Mouse (Mus musculus) hindbrain, embryonic 14.5 days (tissue): ENCODE measurements at regions not wholly inside any gene's neighbourhood (a gene's known extent, or its start where the extent isn't known, plus 50 kb on each side); places are given as distances from the start of the nearest gene placed in this dataset.

Experiments
- ATAC-seq: fragments of 200-750 bp; cut with Nextera tagmentation; 2 replicates; pipeline ENCODE4 v1.8.0; 2017; ENCODE audit warnings: moderate number of reproducible peaks, mild to moderate bottlenecking, moderate TSS enrichment, moderate library complexity; ENCODE audit not compliant: low FRiP score
- DNase-seq: peaks from one replicate; pipeline ENCODE4 v3.0.0-alpha.2; 2015; ENCODE audit warnings: low spot score
- H3K27ac ChIP-seq: fragments of 300-500 bp; sonication (generic); 2 replicates; pipeline ENCODE4 v1.5.1; 2014; ENCODE audit warnings: mild to moderate bottlenecking, moderate library complexity
- H3K27me3 ChIP-seq: fragments of 300-500 bp; sonication (generic); 2 replicates; pipeline ENCODE4 v1.6.1; 2014; ENCODE audit warnings: mild to moderate bottlenecking, low read length, mixed read lengths; ENCODE audit not compliant: control insufficient read depth, insufficient read depth
- H3K36me3 ChIP-seq: fragments of 300-500 bp; sonication (generic); replicated peaks from 2 replicates; pipeline ENCODE4 v1.6.1; 2014; ENCODE audit not compliant: control insufficient read depth, insufficient read depth
- H3K4me1 ChIP-seq: fragments of 300-500 bp; sonication (generic); replicated peaks from 2 replicates; pipeline ENCODE4 v1.6.1; 2014; ENCODE audit warnings: antibody characterized with exemption, low read length, mixed read lengths; ENCODE audit not compliant: control insufficient read depth, insufficient read depth
- H3K4me2 ChIP-seq: fragments of 300-500 bp; sonication (generic); replicated peaks from 2 replicates; pipeline ENCODE4 v1.6.1; 2014; ENCODE audit warnings: mild to moderate bottlenecking, moderate library complexity
- H3K4me3 ChIP-seq: fragments of 300-500 bp; sonication (generic); replicated peaks from 2 replicates; pipeline ENCODE4 v1.5.1; 2014; ENCODE audit warnings: mild to moderate bottlenecking, low read length
- H3K9ac ChIP-seq: fragments of 300-500 bp; sonication (generic); 2 replicates; pipeline ENCODE4 v1.6.1; 2014
- H3K9me3 ChIP-seq: fragments of 300-500 bp; sonication (generic); 2 replicates; pipeline ENCODE4 v1.6.1; 2016; ENCODE audit warnings: low read length; ENCODE audit not compliant: control insufficient read depth
- WGBS: fragments of 180-500 bp; shearing (Covaris S2); extraction: QIAGEN DNeasy Blood & Tissue Kit; methylation state at CpG from one replicate; pipeline ENCODE4 v1.1.7; 2014; 5-methylcytosine and 5-hydroxymethylcytosine counted together

- no peak overlapping the region for H3K27ac ChIP-seq
- no peaks in the 10 kb centered on the region for H3K36me3 ChIP-seq
- H3K4me2 ChIP-seq: no peak overlapping the region
- H3K9ac ChIP-seq: no peak overlapping the region
- ATAC-seq (no peak), DNase-seq (no peak)
- 75% methylated on average over 4 of the region's 4 CpGs for WGBS
- H3K9me3 ChIP-seq: peaks cover 3% of the 10 kb centered on the region; the same call in 1 of the 2 replicates
- no peaks in the 10 kb centered on the region for H3K27me3 ChIP-seq
- no peak overlapping the region for H3K4me3 ChIP-seq
- H3K4me1 ChIP-seq: no peaks in the 10 kb centered on the region
These were observed 342.4 kb upstream of the Kirrel3 start for GRCm38 (mm10) chr9:34143131-34143795.

DNA sequence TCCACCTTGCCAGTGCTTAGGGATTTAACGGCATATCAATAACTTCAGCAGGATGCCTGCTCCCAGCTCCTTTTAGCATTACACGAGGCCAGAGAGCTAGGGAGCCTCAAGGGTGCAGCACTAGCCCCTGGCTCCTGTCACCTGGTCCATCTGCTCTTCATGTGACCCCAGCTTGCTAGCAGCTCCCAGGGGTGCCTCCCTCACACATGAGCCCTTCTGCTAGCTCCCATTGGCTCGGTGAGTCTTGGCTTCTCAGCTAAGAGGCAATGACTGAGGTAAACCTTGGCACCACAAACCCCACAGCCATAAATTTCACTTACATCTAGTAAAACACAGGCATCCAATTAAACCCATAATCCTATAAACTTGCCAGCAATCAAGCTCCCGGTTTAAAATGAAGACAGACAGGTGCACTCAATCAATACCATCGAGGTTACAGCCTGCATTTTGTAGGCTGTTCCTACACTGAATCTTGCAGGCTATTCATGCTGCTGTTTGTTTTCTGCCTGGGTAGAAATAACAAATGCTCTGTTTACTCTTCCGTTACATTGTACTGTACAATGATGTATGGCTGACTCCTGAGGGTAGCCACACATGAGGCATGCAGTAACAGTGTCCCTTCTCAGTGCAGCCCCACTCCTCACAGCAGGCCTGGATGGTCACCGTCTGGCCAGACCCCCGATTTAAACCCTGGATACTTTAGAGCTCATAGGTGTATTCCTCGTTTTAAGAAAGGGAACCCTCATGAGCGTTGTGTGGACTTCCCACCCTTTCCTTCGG is 330.3 kb upstream of the Kirrel3 start:
- no peak overlapping the region for H3K4me3 ChIP-seq
- peaks cover 12% of the 10 kb centered on the region; the same call in 1 of the 2 replicates for H3K4me1 ChIP-seq
- 0 out of 2 replicates have a peak, but pooled peaks have one; percentile 17 for ATAC-seq
- H3K9me3 ChIP-seq: no peaks in the 10 kb centered on the region
- no peak overlapping the region for H3K27ac ChIP-seq
- H3K27me3 ChIP-seq: no peaks in the 10 kb centered on the region
- 57% methylated on average over 11 of the region's 11 CpGs for WGBS
- H3K36me3 ChIP-seq: no peaks in the 10 kb centered on the region
- no peak for DNase-seq
- H3K4me2 ChIP-seq: no peak overlapping the region
- no peak overlapping the region for H3K9ac ChIP-seq

DNA sequence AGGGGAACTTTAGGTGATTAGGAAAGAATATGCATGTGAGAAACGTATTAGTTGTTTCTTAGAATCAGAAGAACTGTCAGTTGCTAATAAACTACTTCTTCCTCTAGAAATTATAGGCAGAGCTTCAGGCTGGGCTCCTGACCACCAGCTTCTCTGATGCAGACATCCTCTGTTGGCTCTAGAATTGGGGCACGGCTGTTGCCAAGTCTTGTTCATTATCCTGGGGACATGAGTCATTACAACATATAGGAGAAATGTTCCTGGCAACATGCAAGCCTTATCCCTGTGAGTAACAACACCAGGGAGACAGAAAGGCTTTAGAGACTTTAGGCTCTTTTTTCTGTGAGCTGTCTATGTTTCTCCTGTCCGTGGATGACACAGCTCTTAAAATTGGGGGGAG is 329.1 kb upstream of the Kirrel3 start:
- H3K27ac ChIP-seq: no peak overlapping the region
- WGBS: 61% methylated on average over 3 of the region's 3 CpGs
- peaks cover 12% of the 10 kb centered on the region; the same call in 1 of the 2 replicates for H3K4me1 ChIP-seq
- no peak overlapping the region for H3K9ac ChIP-seq
- H3K4me3 ChIP-seq: no peak overlapping the region
- H3K9me3 ChIP-seq: no peaks in the 10 kb centered on the region
- no peaks in the 10 kb centered on the region for H3K27me3 ChIP-seq
- ATAC-seq: no peak
- no peak overlapping the region for H3K4me2 ChIP-seq
- no peaks in the 10 kb centered on the region for H3K36me3 ChIP-seq
- no peak for DNase-seq

DNA sequence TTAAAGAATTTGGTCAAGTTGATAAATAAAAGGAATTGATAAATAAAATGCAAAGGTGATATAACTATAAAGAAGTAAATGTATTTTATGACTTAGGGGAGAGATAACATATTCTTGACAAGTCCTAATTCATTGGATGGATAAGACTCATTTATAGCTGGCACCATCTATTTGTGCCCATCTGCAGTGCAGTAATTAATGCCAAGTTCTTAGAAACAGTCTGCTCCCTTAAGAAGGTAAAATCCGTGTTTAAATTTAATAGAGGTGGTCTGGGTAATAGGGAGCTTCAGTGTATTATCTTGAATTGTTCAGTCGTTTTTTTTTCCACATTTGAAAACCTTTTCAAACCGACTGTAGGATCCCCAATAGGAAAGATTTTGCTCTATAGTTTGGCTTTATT is 324.6 kb upstream of the Kirrel3 start:
- WGBS: 59% methylated on average over 3 of the region's 3 CpGs
- H3K4me1 ChIP-seq: no peaks in the 10 kb centered on the region
- no peaks in the 10 kb centered on the region for H3K36me3 ChIP-seq
- no peak overlapping the region for H3K4me3 ChIP-seq
- no peaks in the 10 kb centered on the region for H3K9me3 ChIP-seq
- H3K9ac ChIP-seq: no peak overlapping the region
- no peak overlapping the region for H3K27ac ChIP-seq
- H3K27me3 ChIP-seq: no peaks in the 10 kb centered on the region
- H3K4me2 ChIP-seq: no peak overlapping the region
- DNase-seq (no peak), ATAC-seq (no peak)

DNA sequence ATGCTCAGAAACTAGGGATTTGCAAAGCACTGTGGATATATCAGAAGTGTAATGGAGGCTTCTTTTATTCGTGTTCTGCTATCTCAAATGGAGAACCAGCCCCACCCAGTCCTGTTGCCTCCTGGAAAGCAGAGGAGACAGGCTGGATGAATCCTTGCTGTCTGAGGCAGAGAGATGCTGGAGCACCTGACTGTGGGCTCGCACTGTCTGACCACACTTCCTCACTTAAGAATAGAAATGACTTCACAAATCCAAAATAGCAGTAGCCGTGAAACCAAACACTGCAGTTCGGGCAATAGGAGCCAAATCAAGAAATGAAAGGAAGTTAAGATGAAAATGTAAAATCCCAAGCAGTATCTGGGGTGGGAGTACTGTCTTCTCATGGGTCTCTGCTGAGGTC is 299.4 kb upstream of the Kirrel3 start:
- no peak for DNase-seq
- no peak for ATAC-seq

DNA sequence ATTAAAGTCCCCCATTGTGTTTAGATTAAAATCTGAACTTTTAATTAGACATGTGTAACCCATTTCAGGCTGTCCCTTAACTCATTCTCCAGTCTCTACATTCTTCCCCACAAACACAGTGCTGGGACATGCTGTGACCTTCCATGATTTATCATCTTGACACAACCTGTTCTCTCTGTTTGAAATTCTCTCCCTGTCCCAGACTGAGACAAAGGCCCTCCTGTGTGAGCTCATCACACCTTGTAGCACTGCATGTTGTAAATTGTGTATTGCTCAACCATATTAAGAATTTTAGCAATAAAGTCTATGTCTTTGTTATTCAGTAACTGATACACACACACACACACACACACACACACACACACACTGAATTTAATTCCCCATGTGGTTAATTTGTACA is 293.2 kb upstream of the Kirrel3 start:
- no peaks in the 10 kb centered on the region for H3K36me3 ChIP-seq
- H3K27ac ChIP-seq: no peak overlapping the region
- no peak for ATAC-seq
- no peak overlapping the region for H3K4me3 ChIP-seq
- DNase-seq: no peak
- H3K9me3 ChIP-seq: no peaks in the 10 kb centered on the region
- no peaks in the 10 kb centered on the region for H3K27me3 ChIP-seq
- H3K9ac ChIP-seq: no peak overlapping the region
- H3K4me2 ChIP-seq: no peak overlapping the region
- H3K4me1 ChIP-seq: no peaks in the 10 kb centered on the region

More for the DNA sequence above, 299.4 kb upstream of the Kirrel3 start:
- H3K36me3 ChIP-seq: no peaks in the 10 kb centered on the region
- no peak overlapping the region for H3K27ac ChIP-seq
- H3K4me2 ChIP-seq: no peak overlapping the region
- H3K4me1 ChIP-seq: no peaks in the 10 kb centered on the region
- no peaks in the 10 kb centered on the region for H3K27me3 ChIP-seq
- 86% methylated on average over 4 of the region's 4 CpGs for WGBS
- H3K9me3 ChIP-seq: no peaks in the 10 kb centered on the region
- no peak overlapping the region for H3K9ac ChIP-seq
- H3K4me3 ChIP-seq: no peak overlapping the region

- H3K9ac ChIP-seq: 0 out of 2 replicates have a peak overlapping the region, but pooled peaks have one; percentile 2
- H3K4me2 ChIP-seq: peak overlapping the region; percentile 21
- H3K27me3 ChIP-seq: no peaks in the 10 kb centered on the region
- H3K4me3 ChIP-seq: no peak overlapping the region
- H3K4me1 ChIP-seq: peaks cover 20% of the 10 kb centered on the region
- WGBS: 31% methylated on average over 13 of the region's 13 CpGs
- H3K36me3 ChIP-seq: no peaks in the 10 kb centered on the region
- DNase-seq (peak; percentile 45), ATAC-seq (peak; percentile 40; the same call in 1 of the 2 replicates)
- H3K9me3 ChIP-seq: no peaks in the 10 kb centered on the region
- peak overlapping the region; percentile 26 for H3K27ac ChIP-seq
These were observed 283.4 kb upstream of the Kirrel3 start for GRCm38 (mm10) chr9:34202122-34202941.

DNA sequence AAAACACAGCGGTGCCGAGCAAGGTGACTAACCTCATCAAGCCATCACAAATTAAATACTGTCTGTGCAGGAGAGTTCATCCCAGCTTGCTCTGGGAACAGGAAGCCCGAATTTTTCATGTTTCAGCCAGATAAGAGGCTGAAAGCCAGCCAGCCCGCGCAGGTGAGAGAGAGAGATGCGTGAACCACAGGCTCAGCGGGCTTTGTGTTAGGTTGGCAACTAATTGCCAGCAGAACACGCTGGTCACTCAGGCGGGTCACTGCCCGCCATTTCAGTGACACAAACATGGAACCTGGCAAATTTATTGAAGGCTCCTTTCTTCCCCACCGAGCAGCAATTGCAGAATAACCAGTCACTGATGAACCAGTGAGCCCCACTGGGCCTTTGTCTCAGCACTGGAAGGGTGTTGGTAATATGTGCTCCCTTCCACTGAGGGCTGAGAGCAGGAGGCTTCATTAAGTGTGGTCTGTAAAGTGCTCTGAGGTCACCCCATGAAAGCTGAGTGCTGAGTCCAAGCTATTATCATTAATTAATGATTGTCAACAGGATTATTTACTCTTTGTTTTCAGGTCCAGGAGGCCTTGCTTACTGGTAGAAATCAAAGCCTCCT is 282.6 kb upstream of the Kirrel3 start:
- peak overlapping the region; percentile 21 for H3K4me2 ChIP-seq
- WGBS: 21% methylated on average over 11 of the region's 11 CpGs
- no peak overlapping the region for H3K4me3 ChIP-seq
- H3K9me3 ChIP-seq: no peaks in the 10 kb centered on the region
- H3K4me1 ChIP-seq: peaks cover 20% of the 10 kb centered on the region
- ATAC-seq (peak; percentile 11; the same call in 1 of the 2 replicates), DNase-seq (peak; percentile 44)
- peak overlapping the region; percentile 26 for H3K27ac ChIP-seq
- H3K36me3 ChIP-seq: no peaks in the 10 kb centered on the region
- 0 out of 2 replicates have a peak overlapping the region, but pooled peaks have one; percentile 2 for H3K9ac ChIP-seq
- no peaks in the 10 kb centered on the region for H3K27me3 ChIP-seq
